Mouse (Mus musculus): Measurements from ENCODE around the gene Gm4869. TPM values are rescaled to one million over a fixed set of nuclear protein-coding genes. Genes with fewer than 3 reads are reported as not detected.

Gene Gm4869
- polyA plus RNA-seq, 1 experiment from 2014 or later, result not detected

GRCm38 (mm10) chr5:140509204-140509603, 63.8 kb downstream of the Gm4869 start:
- DNase-seq (ENCODE audit: low spot score, missing footprints), result no peak
- Histone ChIP-seq H3K4me1 (ENCODE audit: control insufficient read depth, insufficient read depth, low read length) (peaks cover 12% of the 10 kb centered on the region), H3K27ac (ENCODE audit: low read depth, low read length) (no peak overlapping the region)

GRCm38 (mm10) chr5:140510012-140511000, 64.9 kb downstream of the Gm4869 start:
- no peaks in the 10 kb centered on the region for H3K36me3 ChIP-seq (ENCODE audit: control insufficient read depth, insufficient read depth, low read length)
- no peak for ATAC-seq (ENCODE audit: low FRiP score)
- peaks cover 12% of the 10 kb centered on the region for H3K4me1 ChIP-seq (ENCODE audit: control insufficient read depth, insufficient read depth, low read length)
- H3K9ac ChIP-seq (ENCODE audit: low read length), result no peak overlapping the region
- no peak for DNase-seq (ENCODE audit: low spot score, missing footprints)
- H3K4me3 ChIP-seq (ENCODE audit: low read depth, low read length), result no peak overlapping the region
- no peak overlapping the region for H3K4me2 ChIP-seq
- no peaks in the 10 kb centered on the region for H3K9me3 ChIP-seq (ENCODE audit: control insufficient read depth, low read length)
- no peaks in the 10 kb centered on the region for H3K27me3 ChIP-seq (ENCODE audit: control insufficient read depth, insufficient read depth, low read length)
- WGBS, result 67% methylated on average over 27 of the region's 27 CpGs
- H3K27ac ChIP-seq (ENCODE audit: low read depth, low read length), result no peak overlapping the region

More at GRCm38 (mm10) chr5:140509204-140509603, 63.8 kb downstream of the Gm4869 start:
- Histone ChIP-seq H3K27me3 (ENCODE audit: control insufficient read depth, insufficient read depth, low read length) (no peaks in the 10 kb centered on the region; the same call in 1 of the 2 replicates), H3K4me2 (no peak overlapping the region), H3K4me3 (ENCODE audit: low read depth, low read length) (no peak overlapping the region), H3K9ac (ENCODE audit: low read length) (no peak overlapping the region), H3K9me3 (ENCODE audit: control insufficient read depth, low read length) (no peaks in the 10 kb centered on the region), H3K36me3 (ENCODE audit: control insufficient read depth, insufficient read depth, low read length) (no peaks in the 10 kb centered on the region)
- ATAC-seq (ENCODE audit: low FRiP score), result no peak
- 62% methylated on average over 9 of the region's 9 CpGs for WGBS

GRCm38 (mm10) chr5:140513921-140514320, 68.5 kb downstream of the Gm4869 start:
- Histone ChIP-seq H3K4me2 (no peak overlapping the region), H3K4me3 (ENCODE audit: low read depth, low read length) (no peak overlapping the region), H3K9ac (ENCODE audit: low read length) (no peak overlapping the region), H3K4me1 (ENCODE audit: control insufficient read depth, insufficient read depth, low read length) (peaks cover 2% of the 10 kb centered on the region; the same call in 1 of the 2 replicates), H3K9me3 (ENCODE audit: control insufficient read depth, low read length) (no peaks in the 10 kb centered on the region), H3K36me3 (ENCODE audit: control insufficient read depth, insufficient read depth, low read length) (no peaks in the 10 kb centered on the region), H3K27ac (ENCODE audit: low read depth, low read length) (no peak overlapping the region), H3K27me3 (ENCODE audit: control insufficient read depth, insufficient read depth, low read length) (no peaks in the 10 kb centered on the region)
- ATAC-seq (ENCODE audit: low FRiP score), result no peak
- no peak for DNase-seq (ENCODE audit: low spot score, missing footprints)
- 69% methylated on average over 8 of the region's 8 CpGs for WGBS

- Histone ChIP-seq H3K27me3 (ENCODE audit: control insufficient read depth, insufficient read depth, low read length) (no peaks in the 10 kb centered on the region), H3K27ac (ENCODE audit: low read depth, low read length) (no peak overlapping the region), H3K4me2 (no peak overlapping the region), H3K9me3 (ENCODE audit: control insufficient read depth, low read length) (no peaks in the 10 kb centered on the region), H3K9ac (ENCODE audit: low read length) (no peak overlapping the region), H3K4me1 (ENCODE audit: control insufficient read depth, insufficient read depth, low read length) (no peaks in the 10 kb centered on the region), H3K4me3 (ENCODE audit: low read depth, low read length) (no peak overlapping the region), H3K36me3 (ENCODE audit: control insufficient read depth, insufficient read depth, low read length) (no peaks in the 10 kb centered on the region)
- DNase-seq (ENCODE audit: low spot score, missing footprints), result peak; percentile 84
- WGBS, result 68% methylated on average over 7 of the region's 7 CpGs
- no peak for ATAC-seq (ENCODE audit: low FRiP score)
Observed at GRCm38 (mm10) chr5:140514799-140515486, 69.5 kb downstream of the Gm4869 start.

GRCm38 (mm10) chr5:140517159-140517920, 71.9 kb downstream of the Gm4869 start:
- DNase-seq (ENCODE audit: low spot score, missing footprints), result no peak
- Histone ChIP-seq H3K27me3 (ENCODE audit: control insufficient read depth, insufficient read depth, low read length) (no peaks in the 10 kb centered on the region), H3K4me3 (ENCODE audit: low read depth, low read length) (no peak overlapping the region), H3K36me3 (ENCODE audit: control insufficient read depth, insufficient read depth, low read length) (no peaks in the 10 kb centered on the region), H3K9me3 (ENCODE audit: control insufficient read depth, low read length) (no peaks in the 10 kb centered on the region), H3K4me1 (ENCODE audit: control insufficient read depth, insufficient read depth, low read length) (no peaks in the 10 kb centered on the region), H3K4me2 (no peak overlapping the region), H3K27ac (ENCODE audit: low read depth, low read length) (no peak overlapping the region), H3K9ac (ENCODE audit: low read length) (no peak overlapping the region)
- 93% methylated on average over 21 of the region's 21 CpGs for WGBS
- ATAC-seq (ENCODE audit: low FRiP score), result no peak

- no peaks in the 10 kb centered on the region for H3K4me1 ChIP-seq (ENCODE audit: control insufficient read depth, insufficient read depth, low read length)
Observed at GRCm38 (mm10) chr5:140517921-140518230, 72.4 kb downstream of the Gm4869 start.

GRCm38 (mm10) chr5:140521196-140521595, 75.8 kb downstream of the Gm4869 start:
- 85% methylated on average over 1 of the region's 1 CpGs for WGBS
- DNase-seq (ENCODE audit: low spot score, missing footprints), result no peak
- Histone ChIP-seq H3K27me3 (ENCODE audit: control insufficient read depth, insufficient read depth, low read length) (no peaks in the 10 kb centered on the region), H3K9me3 (ENCODE audit: control insufficient read depth, low read length) (no peaks in the 10 kb centered on the region), H3K4me1 (ENCODE audit: control insufficient read depth, insufficient read depth, low read length) (no peaks in the 10 kb centered on the region), H3K27ac (ENCODE audit: low read depth, low read length) (no peak overlapping the region), H3K36me3 (ENCODE audit: control insufficient read depth, insufficient read depth, low read length) (no peaks in the 10 kb centered on the region; the same call in 1 of the 2 replicates), H3K9ac (ENCODE audit: low read length) (no peak overlapping the region), H3K4me3 (ENCODE audit: low read depth, low read length) (no peak overlapping the region), H3K4me2 (no peak overlapping the region)
- ATAC-seq (ENCODE audit: low FRiP score), result no peak

More at GRCm38 (mm10) chr5:140517921-140518230, 72.4 kb downstream of the Gm4869 start:
- H3K27ac ChIP-seq (ENCODE audit: low read depth, low read length), result no peak overlapping the region
- no peaks in the 10 kb centered on the region for H3K36me3 ChIP-seq (ENCODE audit: control insufficient read depth, insufficient read depth, low read length)
- no peak overlapping the region for H3K4me3 ChIP-seq (ENCODE audit: low read depth, low read length)
- 94% methylated on average over 4 of the region's 4 CpGs for WGBS
- H3K4me2 ChIP-seq, result no peak overlapping the region
- ATAC-seq (ENCODE audit: low FRiP score), result no peak
- no peak overlapping the region for H3K9ac ChIP-seq (ENCODE audit: low read length)
- no peaks in the 10 kb centered on the region for H3K27me3 ChIP-seq (ENCODE audit: control insufficient read depth, insufficient read depth, low read length)
- H3K9me3 ChIP-seq (ENCODE audit: control insufficient read depth, low read length), result no peaks in the 10 kb centered on the region
- DNase-seq (ENCODE audit: low spot score, missing footprints), result no peak

- no peak overlapping the region for H3K9ac ChIP-seq (ENCODE audit: low read length)
- no peaks in the 10 kb centered on the region; the same call in 1 of the 2 replicates for H3K36me3 ChIP-seq (ENCODE audit: control insufficient read depth, insufficient read depth, low read length)
- ATAC-seq (ENCODE audit: low FRiP score) (no peak), DNase-seq (ENCODE audit: low spot score, missing footprints) (peak; percentile 67)
- no peak overlapping the region for H3K4me3 ChIP-seq (ENCODE audit: low read depth, low read length)
- no peak overlapping the region for H3K27ac ChIP-seq (ENCODE audit: low read depth, low read length)
- 88% methylated on average over 2 of the region's 2 CpGs for WGBS
- no peaks in the 10 kb centered on the region for H3K4me1 ChIP-seq (ENCODE audit: control insufficient read depth, insufficient read depth, low read length)
- H3K4me2 ChIP-seq, result no peak overlapping the region
- H3K27me3 ChIP-seq (ENCODE audit: control insufficient read depth, insufficient read depth, low read length), result no peaks in the 10 kb centered on the region
- no peaks in the 10 kb centered on the region for H3K9me3 ChIP-seq (ENCODE audit: control insufficient read depth, low read length)
Observed at GRCm38 (mm10) chr5:140526754-140527153, 81.3 kb downstream of the Gm4869 start.
